Mouse (Mus musculus): Measurements from ENCODE around the gene Tchp. TPM values are rescaled to one million over a fixed set of nuclear protein-coding genes. Genes with fewer than 3 reads are reported as not detected.

Tchp gene
- total RNA-seq, 1 experiment from 2014 or later = 17.9 TPM

GRCm38 (mm10) chr5:114690633-114691567, 16.7 kb upstream of the Tchp start, which contains the start of gene Gltp:
TSS of gene Gltp (minus strand) at chr5:114690984.
- peak; percentile 84 for ATAC-seq (ENCODE audit: extremely low read depth, insufficient number of reproducible peaks, low FRiP score, poor library complexity, severe bottlenecking)

- ATAC-seq (ENCODE audit: extremely low read depth, insufficient number of reproducible peaks, low FRiP score, poor library complexity, severe bottlenecking) = no peak
Observed at GRCm38 (mm10) chr5:114695775-114696174, 11.8 kb upstream of the Tchp start.

GRCm38 (mm10) chr5:114696939-114697338, 10.6 kb upstream of the Tchp start:
- ATAC-seq (ENCODE audit: extremely low read depth, insufficient number of reproducible peaks, low FRiP score, poor library complexity, severe bottlenecking) = no peak

- no peak for ATAC-seq (ENCODE audit: extremely low read depth, insufficient number of reproducible peaks, low FRiP score, poor library complexity, severe bottlenecking)
Observed at GRCm38 (mm10) chr5:114698044-114698746, 9.4 kb upstream of the Tchp start.

GRCm38 (mm10) chr5:114699015-114699414, 8.5 kb upstream of the Tchp start:
- no peak for ATAC-seq (ENCODE audit: extremely low read depth, insufficient number of reproducible peaks, low FRiP score, poor library complexity, severe bottlenecking)

DNA sequence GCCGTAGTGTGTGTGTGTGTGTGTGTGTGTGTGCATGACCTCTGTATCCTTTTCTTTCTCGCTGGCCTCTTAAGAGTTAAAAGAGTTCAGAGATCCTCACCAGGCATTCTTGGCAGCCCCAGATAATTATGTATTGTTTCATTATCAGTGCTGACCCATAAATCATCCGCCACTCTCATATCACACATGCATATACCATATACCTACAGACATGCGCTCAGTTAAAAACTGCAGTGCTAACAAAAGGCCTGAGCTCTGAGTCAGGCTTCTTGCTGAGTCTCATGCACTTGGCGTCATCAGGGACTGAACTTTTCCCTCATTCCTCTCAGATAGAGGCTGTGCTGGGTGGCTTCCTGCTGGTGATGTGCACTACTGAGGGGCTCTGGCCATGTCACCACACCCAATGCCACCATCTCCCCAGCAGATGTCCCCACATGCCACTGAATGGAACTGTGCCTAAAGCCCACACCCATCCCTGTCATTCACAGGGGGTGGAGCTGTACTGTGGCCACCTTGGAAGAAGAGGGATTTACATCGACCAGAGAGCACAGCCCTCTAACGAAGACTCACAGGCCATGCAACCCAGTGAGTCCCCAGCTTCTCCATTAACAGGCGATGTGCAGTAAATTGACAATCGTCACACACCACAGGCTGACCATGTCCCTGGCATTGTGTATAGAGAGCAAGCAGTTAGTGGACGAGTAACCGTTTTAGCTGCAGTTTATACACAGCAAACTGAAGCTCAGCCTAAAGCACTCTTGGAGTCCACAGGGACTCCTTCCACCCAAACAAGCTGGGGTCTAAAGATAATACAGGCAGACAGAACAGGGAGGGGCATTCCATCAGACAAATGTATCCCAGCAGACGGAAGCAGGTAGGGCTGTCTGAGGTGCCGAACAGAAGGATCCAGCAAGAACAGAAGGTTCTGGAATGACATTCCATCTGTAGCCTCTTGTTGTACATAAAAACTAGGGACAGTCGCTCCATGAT, 4.9 kb upstream of the Tchp start:
- no peak; the same call in 1 of the 2 replicates for ATAC-seq (ENCODE audit: extremely low read depth, insufficient number of reproducible peaks, low FRiP score, poor library complexity, severe bottlenecking)

GRCm38 (mm10) chr5:114708491-114708890, 931 bp downstream of the Tchp start:
- no peak for ATAC-seq (ENCODE audit: extremely low read depth, insufficient number of reproducible peaks, low FRiP score, poor library complexity, severe bottlenecking)

GRCm38 (mm10) chr5:114709357-114709756, 1.8 kb downstream of the Tchp start:
- ATAC-seq (ENCODE audit: extremely low read depth, insufficient number of reproducible peaks, low FRiP score, poor library complexity, severe bottlenecking) = no peak

DNA sequence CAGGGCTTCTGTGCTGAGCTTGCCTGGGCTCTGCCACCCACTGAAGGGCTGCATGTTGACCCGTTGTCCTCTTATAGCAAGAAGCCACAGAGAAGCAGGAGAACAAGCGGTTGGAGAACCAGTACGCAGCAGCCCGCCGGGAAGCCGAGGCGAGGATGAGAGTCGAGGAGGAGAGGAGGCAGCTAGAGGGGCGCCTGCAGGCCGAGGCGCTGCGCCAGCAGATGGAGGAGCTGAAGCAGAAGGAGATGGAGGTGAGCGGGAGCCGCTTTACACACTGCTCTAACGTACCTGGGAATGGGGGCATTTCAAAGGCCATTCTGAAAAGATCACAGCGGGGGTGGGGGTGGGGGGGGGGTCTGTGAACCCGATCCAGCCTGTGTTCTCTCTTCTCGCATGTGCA, 7.0 kb downstream of the Tchp start:
- no peak for ATAC-seq (ENCODE audit: extremely low read depth, insufficient number of reproducible peaks, low FRiP score, poor library complexity, severe bottlenecking)

GRCm38 (mm10) chr5:114717292-114717691, 9.7 kb downstream of the Tchp start:
- ATAC-seq (ENCODE audit: extremely low read depth, insufficient number of reproducible peaks, low FRiP score, poor library complexity, severe bottlenecking) = no peak

DNA sequence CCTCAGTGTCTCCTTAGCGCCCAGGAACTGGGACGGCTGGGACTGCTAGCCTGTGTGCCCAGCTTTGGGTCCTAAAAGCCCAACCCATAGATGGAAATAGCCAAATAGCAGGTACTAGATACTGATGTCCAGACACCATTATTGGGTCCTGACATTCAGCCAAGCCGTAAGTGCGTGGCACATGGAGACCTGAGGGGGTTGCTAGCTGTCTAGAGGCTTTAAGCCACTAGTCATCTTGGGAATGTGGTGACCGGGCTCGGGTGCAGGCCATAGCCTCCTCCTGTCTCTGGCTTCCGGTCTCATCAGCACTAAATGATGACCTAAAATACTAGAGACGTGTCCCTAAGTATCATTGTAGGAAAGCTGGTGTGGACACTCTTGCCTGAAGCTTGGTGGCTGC, 10.4 kb downstream of the Tchp start:
- no peak for ATAC-seq (ENCODE audit: extremely low read depth, insufficient number of reproducible peaks, low FRiP score, poor library complexity, severe bottlenecking)

- ATAC-seq (ENCODE audit: extremely low read depth, insufficient number of reproducible peaks, low FRiP score, poor library complexity, severe bottlenecking) = no peak
Observed at GRCm38 (mm10) chr5:114718483-114718882, 10.9 kb downstream of the Tchp start.

DNA sequence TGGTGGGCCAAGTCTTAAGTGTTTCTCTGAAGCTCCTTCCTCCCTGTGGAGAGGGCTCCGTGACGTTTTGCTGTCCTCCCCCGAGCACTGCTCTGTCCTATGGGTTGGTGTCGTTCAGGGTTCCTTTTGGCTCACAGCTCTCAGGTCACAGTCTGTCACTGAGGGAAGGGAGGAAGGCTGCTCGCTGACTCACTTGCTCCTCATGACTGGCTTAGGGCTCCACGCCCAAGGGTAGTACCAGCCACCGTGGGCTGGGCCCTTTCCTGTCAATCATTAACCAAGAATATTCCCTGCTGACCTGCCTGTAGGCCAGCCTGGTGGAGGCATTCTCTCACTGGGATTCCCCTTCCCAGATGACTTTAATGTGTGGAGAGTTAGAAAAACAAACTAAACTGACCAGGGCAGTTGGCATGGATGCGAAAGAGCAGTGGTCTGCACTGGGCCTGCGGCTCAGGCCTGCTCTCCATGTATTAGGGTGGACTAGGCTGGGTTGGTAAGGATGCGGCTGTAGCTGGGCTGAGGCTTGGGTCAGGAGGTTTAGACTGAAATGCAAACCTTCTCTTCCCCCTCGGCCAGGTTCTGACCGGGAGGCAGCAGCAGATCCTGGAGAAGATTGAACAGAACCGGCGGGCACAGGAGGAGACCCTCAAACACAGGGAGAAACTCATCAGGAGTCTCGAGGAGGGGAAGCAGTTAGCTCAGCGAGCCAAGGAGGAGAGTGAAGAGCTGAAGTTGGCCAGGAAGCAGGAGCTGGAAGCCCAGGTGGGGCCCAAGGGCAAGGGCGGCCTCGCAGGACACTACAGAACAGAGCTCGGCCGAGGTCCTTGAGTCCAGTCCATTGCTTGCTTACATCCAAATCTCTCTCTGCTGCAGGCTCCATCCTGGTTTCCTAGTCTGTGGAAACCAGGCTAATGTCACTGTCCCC, 11.7 kb downstream of the Tchp start:
- no peak for ATAC-seq (ENCODE audit: extremely low read depth, insufficient number of reproducible peaks, low FRiP score, poor library complexity, severe bottlenecking)

GRCm38 (mm10) chr5:114719928-114720270, 12.3 kb downstream of the Tchp start:
- ATAC-seq (ENCODE audit: extremely low read depth, insufficient number of reproducible peaks, low FRiP score, poor library complexity, severe bottlenecking) = no peak

DNA sequence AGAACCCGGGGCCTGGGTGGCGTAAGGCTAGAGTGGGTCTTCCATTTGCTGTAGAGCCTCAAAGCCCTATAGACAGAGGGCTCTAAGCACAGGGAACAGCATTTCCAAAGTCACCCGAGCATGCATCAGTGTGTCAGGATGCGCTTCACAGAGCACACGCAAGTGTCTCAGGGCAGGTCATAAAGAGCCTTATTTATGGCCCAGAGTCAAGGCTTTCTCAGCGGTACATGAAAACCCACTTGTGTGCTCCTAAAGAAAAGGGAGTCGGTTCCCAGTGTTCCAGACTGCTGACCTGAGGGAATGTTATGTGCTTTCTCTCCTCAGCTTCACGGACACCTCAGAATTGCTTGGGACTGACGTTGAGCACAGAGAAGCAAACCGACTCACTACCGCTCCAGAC, 13.2 kb downstream of the Tchp start:
- ATAC-seq (ENCODE audit: extremely low read depth, insufficient number of reproducible peaks, low FRiP score, poor library complexity, severe bottlenecking) = no peak

- ATAC-seq (ENCODE audit: extremely low read depth, insufficient number of reproducible peaks, low FRiP score, poor library complexity, severe bottlenecking) = no peak
Observed at GRCm38 (mm10) chr5:114721969-114722368, 14.4 kb downstream of the Tchp start.

DNA sequence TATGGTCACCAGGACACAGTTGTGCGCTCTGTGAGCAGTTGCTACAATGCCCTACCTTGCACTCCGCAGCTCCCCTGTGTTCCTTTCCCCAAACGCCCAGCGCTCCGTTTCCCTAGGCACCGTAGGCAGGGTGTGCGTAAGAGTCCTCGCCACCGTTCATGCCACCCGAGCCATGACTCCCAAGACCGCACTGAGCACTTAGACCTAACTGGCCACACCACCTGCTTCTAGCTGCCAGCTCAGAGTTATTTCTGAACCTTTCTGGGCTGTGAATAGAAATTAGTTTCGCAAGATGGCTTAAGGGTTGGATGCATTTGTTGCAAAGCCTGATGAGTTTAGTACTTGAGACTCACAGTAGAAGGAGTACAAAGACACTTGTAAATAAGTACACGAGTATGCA, 15.3 kb downstream of the Tchp start:
- ATAC-seq (ENCODE audit: extremely low read depth, insufficient number of reproducible peaks, low FRiP score, poor library complexity, severe bottlenecking) = no peak

GRCm38 (mm10) chr5:114728160-114728559, 20.6 kb downstream of the Tchp start:
- ATAC-seq (ENCODE audit: extremely low read depth, insufficient number of reproducible peaks, low FRiP score, poor library complexity, severe bottlenecking) = no peak
